Mouse (Mus musculus) midbrain, embryonic 12.5 days (tissue): ENCODE data around the gene Zscan2. TPM values are rescaled to one million over a fixed set of nuclear protein-coding genes. Genes with fewer than 3 reads are reported as not detected.

ENCODE experiments used
- ATAC-seq: fragments of 200-750 bp; cut with Nextera tagmentation; 2 replicates; pipeline ENCODE4 v1.8.0; 2017; ENCODE audit warnings: low read depth, moderate TSS enrichment, moderate library complexity; ENCODE audit not compliant: low FRiP score
- H3K27ac ChIP-seq: fragments of 300-500 bp; sonication (generic); replicated peaks from 2 replicates; pipeline ENCODE4 v1.5.1; 2016; ENCODE audit warnings: mild to moderate bottlenecking
- H3K27me3 ChIP-seq: fragments of 300-500 bp; sonication (generic); 2 replicates; pipeline ENCODE4 v1.6.1; 2016; ENCODE audit warnings: mild to moderate bottlenecking
- H3K36me3 ChIP-seq: fragments of 300-500 bp; sonication (generic); 2 replicates; pipeline ENCODE4 v1.6.1; 2016
- H3K4me1 ChIP-seq: fragments of 300-500 bp; sonication (generic); 2 replicates; pipeline ENCODE4 v1.6.1; 2016
- H3K4me2 ChIP-seq: fragments of 300-500 bp; sonication (generic); replicated peaks from 2 replicates; pipeline ENCODE4 v1.6.1; 2016; ENCODE audit warnings: mild to moderate bottlenecking, moderate library complexity
- H3K4me3 ChIP-seq: fragments of 300-500 bp; sonication (generic); 2 replicates; pipeline ENCODE4 v1.5.1; 2016; ENCODE audit warnings: mild to moderate bottlenecking
- H3K9ac ChIP-seq: fragments of 300-500 bp; sonication (generic); replicated peaks from 2 replicates; pipeline ENCODE4 v1.6.1; 2016; ENCODE audit warnings: mild to moderate bottlenecking, moderate library complexity
- H3K9me3 ChIP-seq: fragments of 300-500 bp; sonication (generic); 2 replicates; pipeline ENCODE4 v1.6.1; 2016; ENCODE audit warnings: mild to moderate bottlenecking
- WGBS: fragments of 180-500 bp; shearing (Covaris S2); methylation state at CpG from one replicate; pipeline ENCODE4 v1.1.7; 2016; 5-methylcytosine and 5-hydroxymethylcytosine counted together
- polyA plus RNA-seq: library from polyadenylated mRNA; unstranded; fragments of >200 nt; fragmentation: Nextera tagmentation; extraction: Ambion mirVana; gene quantifications from 2 replicates; pipeline ENCODE4 v1.2.1, GENCODE M21; 2016

The Zscan2 gene
- polyA plus RNA-seq, 1 experiment from 2014 or later: 4.1 TPM

GRCm38 (mm10) chr7:80864831-80865230 is 4.1 kb downstream of the Zscan2 start:
- 77% methylated on average over 8 of the region's 8 CpGs for WGBS
- no peak for ATAC-seq

DNA sequence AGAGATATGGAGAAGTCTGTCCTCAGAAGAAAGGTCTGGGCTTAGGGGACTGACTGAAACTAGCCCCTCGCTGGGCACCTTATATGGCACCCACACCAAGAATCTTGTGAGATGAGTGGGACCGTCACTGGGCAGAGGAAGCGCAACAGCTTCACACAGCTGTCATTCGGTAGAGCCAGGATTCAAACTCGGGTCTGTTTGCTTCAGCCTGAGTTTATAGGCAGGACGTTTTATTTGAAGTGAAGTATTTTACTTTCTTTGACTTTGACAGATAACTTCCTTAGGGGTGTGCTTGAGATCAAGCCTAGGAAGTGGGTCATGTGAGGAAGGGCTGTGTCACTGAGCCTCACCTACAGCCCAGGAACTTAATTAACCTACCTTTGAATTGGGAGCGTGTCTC is 4.8 kb downstream of the Zscan2 start:
- Histone ChIP-seq H3K4me3 (no peak overlapping the region), H3K4me2 (no peak overlapping the region), H3K4me1 (peaks cover 28% of the 10 kb centered on the region), H3K9ac (no peak overlapping the region), H3K36me3 (peaks cover 61% of the 10 kb centered on the region), H3K27ac (no peak overlapping the region), H3K9me3 (no peaks in the 10 kb centered on the region), H3K27me3 (no peaks in the 10 kb centered on the region)
- WGBS: 94% methylated on average over 7 of the region's 7 CpGs
- no peak for ATAC-seq

More at GRCm38 (mm10) chr7:80864831-80865230, 4.1 kb downstream of the Zscan2 start:
- peaks cover 55% of the 10 kb centered on the region for H3K36me3 ChIP-seq
- H3K9ac ChIP-seq: no peak overlapping the region
- no peak overlapping the region for H3K4me2 ChIP-seq
- H3K27me3 ChIP-seq: no peaks in the 10 kb centered on the region
- H3K9me3 ChIP-seq: no peaks in the 10 kb centered on the region
- peaks cover 28% of the 10 kb centered on the region for H3K4me1 ChIP-seq
- no peak overlapping the region for H3K4me3 ChIP-seq
- H3K27ac ChIP-seq: no peak overlapping the region

GRCm38 (mm10) chr7:80866514-80867147 is 5.9 kb downstream of the Zscan2 start:
- H3K9me3 ChIP-seq: no peaks in the 10 kb centered on the region
- peaks cover 26% of the 10 kb centered on the region for H3K4me1 ChIP-seq
- H3K4me2 ChIP-seq: no peak overlapping the region
- no peaks in the 10 kb centered on the region for H3K27me3 ChIP-seq
- peaks cover 71% of the 10 kb centered on the region for H3K36me3 ChIP-seq
- no peak overlapping the region for H3K4me3 ChIP-seq
- no peak for ATAC-seq
- H3K27ac ChIP-seq: no peak overlapping the region
- H3K9ac ChIP-seq: 0 out of 2 replicates have a peak overlapping the region, but pooled peaks have one; percentile 11
- WGBS: 83% methylated on average over 7 of the region's 7 CpGs

GRCm38 (mm10) chr7:80868686-80869085 is 8.0 kb downstream of the Zscan2 start:
- Histone ChIP-seq H3K4me2 (no peak overlapping the region), H3K4me3 (no peak overlapping the region), H3K9me3 (no peaks in the 10 kb centered on the region), H3K4me1 (peaks cover 8% of the 10 kb centered on the region), H3K9ac (no peak overlapping the region), H3K27ac (no peak overlapping the region), H3K36me3 (peaks cover 78% of the 10 kb centered on the region), H3K27me3 (peaks cover 6% of the 10 kb centered on the region)
- 90% methylated on average over 2 of the region's 2 CpGs for WGBS
- ATAC-seq: no peak

GRCm38 (mm10) chr7:80873038-80873437 is 12.3 kb downstream of the Zscan2 start:
- H3K36me3 ChIP-seq: peaks cover 90% of the 10 kb centered on the region
- no peak overlapping the region for H3K4me2 ChIP-seq
- H3K9me3 ChIP-seq: no peaks in the 10 kb centered on the region
- no peak overlapping the region for H3K4me3 ChIP-seq
- no peaks in the 10 kb centered on the region for H3K4me1 ChIP-seq
- no peak overlapping the region for H3K27ac ChIP-seq
- WGBS: 89% methylated on average over 5 of the region's 5 CpGs
- H3K27me3 ChIP-seq: peaks cover 32% of the 10 kb centered on the region
- ATAC-seq: no peak
- H3K9ac ChIP-seq: no peak overlapping the region

DNA sequence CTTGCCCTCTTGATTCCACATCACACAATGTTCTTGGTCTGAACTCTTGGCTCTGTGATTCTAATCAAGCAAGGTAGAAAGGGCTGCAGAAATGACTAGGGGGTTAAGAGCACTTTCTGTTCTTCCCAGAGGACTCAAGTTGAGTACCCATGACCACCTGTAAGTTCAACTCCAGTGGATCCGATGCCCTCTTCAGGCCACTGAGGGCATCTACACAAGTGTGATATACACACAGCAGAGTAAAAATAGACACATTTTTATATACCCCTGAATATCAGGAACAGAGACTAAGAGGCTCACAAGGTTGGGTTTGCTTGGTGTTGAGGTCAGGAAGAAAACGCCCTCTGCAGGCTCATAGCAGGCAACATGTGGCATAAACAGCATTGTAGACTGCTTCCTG is 12.9 kb downstream of the Zscan2 start:
- no peak overlapping the region for H3K4me2 ChIP-seq
- no peak overlapping the region for H3K27ac ChIP-seq
- peaks cover 86% of the 10 kb centered on the region for H3K36me3 ChIP-seq
- no peaks in the 10 kb centered on the region for H3K9me3 ChIP-seq
- no peak for ATAC-seq
- no peak overlapping the region for H3K9ac ChIP-seq
- no peaks in the 10 kb centered on the region for H3K4me1 ChIP-seq
- H3K27me3 ChIP-seq: peaks cover 32% of the 10 kb centered on the region
- H3K4me3 ChIP-seq: no peak overlapping the region
- 87% methylated on average over 2 of the region's 2 CpGs for WGBS

DNA sequence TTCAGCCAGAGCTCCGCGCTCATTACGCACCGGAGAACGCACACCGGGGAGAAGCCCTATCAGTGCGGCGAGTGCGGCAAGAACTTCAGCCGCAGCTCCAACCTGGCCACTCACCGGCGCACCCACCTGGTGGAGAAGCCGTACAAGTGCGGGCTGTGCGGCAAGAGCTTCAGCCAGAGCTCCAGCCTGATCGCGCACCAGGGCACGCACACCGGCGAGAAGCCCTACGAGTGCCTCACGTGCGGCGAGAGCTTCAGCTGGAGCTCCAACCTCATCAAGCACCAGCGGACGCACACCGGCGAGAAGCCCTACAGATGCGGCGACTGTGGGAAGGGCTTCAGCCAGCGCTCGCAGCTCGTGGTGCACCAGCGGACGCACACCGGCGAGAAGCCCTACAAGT is 15.0 kb downstream of the Zscan2 start:
- H3K36me3 ChIP-seq: peaks cover 65% of the 10 kb centered on the region
- H3K27me3 ChIP-seq: peaks cover 32% of the 10 kb centered on the region
- no peak overlapping the region for H3K4me3 ChIP-seq
- ATAC-seq: no peak
- 28% methylated on average over 37 of the region's 37 CpGs for WGBS
- H3K4me2 ChIP-seq: no peak overlapping the region
- H3K4me1 ChIP-seq: no peaks in the 10 kb centered on the region
- no peak overlapping the region for H3K9ac ChIP-seq
- H3K27ac ChIP-seq: no peak overlapping the region
- no peaks in the 10 kb centered on the region for H3K9me3 ChIP-seq

DNA sequence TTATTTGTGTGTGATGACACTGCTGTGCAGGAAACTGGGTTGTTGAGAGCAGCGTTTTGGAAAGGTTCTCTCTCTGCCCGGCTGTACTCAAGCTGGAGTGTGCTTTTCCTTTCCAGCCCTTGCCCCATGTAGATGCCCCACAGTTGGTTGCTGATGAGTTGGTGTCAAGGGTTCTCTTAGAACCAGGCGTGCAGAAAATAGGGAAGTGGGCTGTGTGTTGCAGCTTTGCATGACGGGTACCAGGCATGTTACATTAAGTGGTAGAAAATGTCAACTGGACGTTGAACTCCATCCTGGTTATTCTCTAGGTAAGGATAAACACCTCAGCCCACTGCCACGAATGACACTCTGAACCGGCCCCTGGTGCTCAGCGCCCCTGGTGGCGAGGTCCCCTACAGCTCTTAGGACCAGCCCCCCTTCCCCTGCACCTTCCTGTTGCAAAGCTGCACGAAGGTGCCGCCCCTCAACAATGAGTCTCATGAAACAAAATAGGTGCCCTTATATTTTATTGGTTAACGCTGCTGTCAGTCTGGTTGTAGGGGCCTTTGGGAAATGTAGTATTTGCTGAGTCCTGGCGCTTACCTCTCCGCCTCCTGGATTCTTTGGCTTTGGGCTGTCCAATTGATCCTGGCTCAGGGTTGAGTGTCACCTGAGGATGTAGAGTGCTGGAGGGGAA is 22.2 kb downstream of the Zscan2 start:
- 26% methylated on average over 14 of the region's 14 CpGs for WGBS
- Histone ChIP-seq H3K36me3 (0 out of 2 replicates have a peak, but pooled peaks cover 2% of the 10 kb centered on the region), H3K9ac (no peak overlapping the region), H3K27me3 (no peaks in the 10 kb centered on the region), H3K4me3 (no peak overlapping the region), H3K4me1 (no peaks in the 10 kb centered on the region), H3K4me2 (peak overlapping the region; percentile 24; the same call in 1 of the 2 replicates), H3K27ac (no peak overlapping the region), H3K9me3 (no peaks in the 10 kb centered on the region)
- ATAC-seq: peak; percentile 68

- no peak for ATAC-seq
- WGBS: 40% methylated on average over 1 of the region's 1 CpGs
- Histone ChIP-seq H3K4me3 (no peak overlapping the region), H3K27me3 (no peaks in the 10 kb centered on the region), H3K4me2 (no peak overlapping the region), H3K9me3 (no peaks in the 10 kb centered on the region), H3K4me1 (peaks cover 12% of the 10 kb centered on the region), H3K9ac (no peak overlapping the region), H3K36me3 (peaks cover 8% of the 10 kb centered on the region), H3K27ac (no peak overlapping the region)
Observed at GRCm38 (mm10) chr7:80885666-80886065, 24.9 kb downstream of the Zscan2 start.

GRCm38 (mm10) chr7:80888595-80888994 is 27.9 kb downstream of the Zscan2 start:
- no peaks in the 10 kb centered on the region for H3K27me3 ChIP-seq
- peaks cover 38% of the 10 kb centered on the region for H3K36me3 ChIP-seq
- ATAC-seq: no peak; the same call in 1 of the 2 replicates
- H3K4me2 ChIP-seq: no peak overlapping the region
- 79% methylated on average over 7 of the region's 7 CpGs for WGBS
- no peak overlapping the region for H3K4me3 ChIP-seq
- H3K27ac ChIP-seq: peak overlapping the region; percentile 63
- no peak overlapping the region; the same call in 1 of the 2 replicates for H3K9ac ChIP-seq
- peaks cover 12% of the 10 kb centered on the region for H3K4me1 ChIP-seq
- no peaks in the 10 kb centered on the region for H3K9me3 ChIP-seq

- H3K4me2 ChIP-seq: no peak overlapping the region
- H3K9me3 ChIP-seq: no peaks in the 10 kb centered on the region
- H3K27ac ChIP-seq: peak overlapping the region; percentile 63
- peak; percentile 87 for ATAC-seq
- no peak overlapping the region; the same call in 1 of the 2 replicates for H3K9ac ChIP-seq
- H3K4me3 ChIP-seq: no peak overlapping the region
- peaks cover 42% of the 10 kb centered on the region for H3K36me3 ChIP-seq
- no peaks in the 10 kb centered on the region for H3K27me3 ChIP-seq
- WGBS: 51% methylated on average over 9 of the region's 9 CpGs
- peaks cover 12% of the 10 kb centered on the region for H3K4me1 ChIP-seq
Observed at GRCm38 (mm10) chr7:80889021-80889511, 28.3 kb downstream of the Zscan2 start.

GRCm38 (mm10) chr7:80889841-80890241 is 29.1 kb downstream of the Zscan2 start:
- H3K4me3 ChIP-seq: no peak overlapping the region
- H3K4me1 ChIP-seq: peaks cover 12% of the 10 kb centered on the region
- no peak overlapping the region for H3K9ac ChIP-seq
- no peaks in the 10 kb centered on the region for H3K9me3 ChIP-seq
- H3K27me3 ChIP-seq: no peaks in the 10 kb centered on the region
- peaks cover 48% of the 10 kb centered on the region for H3K36me3 ChIP-seq
- H3K4me2 ChIP-seq: no peak overlapping the region
- no peak for ATAC-seq
- peak overlapping the region; percentile 63 for H3K27ac ChIP-seq
- WGBS: 86% methylated on average over 13 of the region's 13 CpGs
